Mouse (Mus musculus) neural tube, embryonic 15.5 days (tissue): Measurements from ENCODE around the gene Taf1. TPM values are rescaled to one million over a fixed set of nuclear protein-coding genes. Genes with fewer than 3 reads are reported as not detected.

ENCODE experiments used
- ATAC-seq: fragments of 200-750 bp; cut with Nextera tagmentation; 2 replicates; pipeline ENCODE4 v1.8.0; 2017; ENCODE audit warnings: mild to moderate bottlenecking, moderate TSS enrichment, moderate library complexity; ENCODE audit not compliant: low FRiP score
- H3K27ac ChIP-seq: fragments of 300-500 bp; sonication (generic); replicated peaks from 2 replicates; pipeline ENCODE4 v1.5.1; 2015; ENCODE audit warnings: mild to moderate bottlenecking, inconsistent platforms
- H3K27me3 ChIP-seq: fragments of 300-500 bp; sonication (generic); replicated peaks from 2 replicates; pipeline ENCODE4 v1.6.1; 2015; ENCODE audit warnings: inconsistent platforms
- H3K36me3 ChIP-seq: fragments of 300-500 bp; sonication (generic); 2 replicates; pipeline ENCODE4 v1.6.1; 2015; ENCODE audit warnings: inconsistent platforms
- H3K4me1 ChIP-seq: fragments of 300-500 bp; sonication (generic); 2 replicates; pipeline ENCODE4 v1.6.1; 2015; ENCODE audit warnings: inconsistent platforms
- H3K4me2 ChIP-seq: fragments of 300-500 bp; sonication (generic); 2 replicates; pipeline ENCODE4 v1.6.1; 2015; ENCODE audit warnings: inconsistent platforms, mild to moderate bottlenecking, moderate library complexity
- H3K4me3 ChIP-seq: fragments of 300-500 bp; sonication (generic); replicated peaks from 2 replicates; pipeline ENCODE4 v1.5.1; 2015; ENCODE audit warnings: mild to moderate bottlenecking, inconsistent platforms
- H3K9ac ChIP-seq: fragments of 300-500 bp; sonication (generic); replicated peaks from 2 replicates; pipeline ENCODE4 v1.6.1; 2015; ENCODE audit warnings: mild to moderate bottlenecking, inconsistent platforms
- H3K9me3 ChIP-seq: fragments of 300-500 bp; sonication (generic); replicated peaks from 2 replicates; pipeline ENCODE4 v1.6.1; 2016; ENCODE audit warnings: inconsistent platforms
- whole genome bisulfite sequencing: fragments of 180-500 bp; shearing (Covaris S2); methylation state at CpG from one replicate; pipeline ENCODE4 v1.1.7; 2015; ENCODE audit warnings: mixed read lengths; 5-methylcytosine and 5-hydroxymethylcytosine counted together
- polyA plus RNA-seq: library from polyadenylated mRNA; unstranded; fragments of >200 nt; fragmentation: Nextera tagmentation; extraction: Ambion mirVana; gene quantifications from 2 replicates; pipeline ENCODE4 v1.2.1, GENCODE M21; 2015

The Taf1 gene
- polyA plus RNA-seq, 1 experiment from 2014 or later: 12.8 TPM

GRCm38 (mm10) chrX:101636821-101637525, 104.4 kb downstream of the Taf1 start:
- Histone ChIP-seq H3K9ac (no peak overlapping the region), H3K9me3 (no peaks in the 10 kb centered on the region), H3K4me2 (no peak overlapping the region), H3K27me3 (0 out of 2 replicates have a peak, but pooled peaks cover 8% of the 10 kb centered on the region), H3K36me3 (no peaks in the 10 kb centered on the region), H3K27ac (no peak overlapping the region), H3K4me3 (no peak overlapping the region), H3K4me1 (0 out of 2 replicates have a peak, but pooled peaks cover 4% of the 10 kb centered on the region)
- WGBS: 30% methylated on average over 8 of the region's 9 CpGs
- ATAC-seq: no peak

GRCm38 (mm10) chrX:101638856-101639255, 106.3 kb downstream of the Taf1 start:
- H3K36me3 ChIP-seq: no peaks in the 10 kb centered on the region
- ATAC-seq: no peak
- no peaks in the 10 kb centered on the region for H3K9me3 ChIP-seq
- H3K4me2 ChIP-seq: peak overlapping the region; percentile 53
- H3K4me1 ChIP-seq: peaks cover 12% of the 10 kb centered on the region
- H3K9ac ChIP-seq: no peak overlapping the region
- H3K4me3 ChIP-seq: peak overlapping the region; percentile 62
- 29% methylated on average over 3 of the region's 3 CpGs for WGBS
- 0 out of 2 replicates have a peak, but pooled peaks cover 8% of the 10 kb centered on the region for H3K27me3 ChIP-seq
- no peak overlapping the region for H3K27ac ChIP-seq

GRCm38 (mm10) chrX:101639306-101639705, 106.8 kb downstream of the Taf1 start:
- Histone ChIP-seq H3K36me3 (no peaks in the 10 kb centered on the region), H3K4me1 (peaks cover 13% of the 10 kb centered on the region), H3K27ac (peak overlapping the region; percentile 37; the same call in 1 of the 2 replicates), H3K9ac (no peak overlapping the region), H3K4me3 (peak overlapping the region; percentile 62), H3K27me3 (0 out of 2 replicates have a peak, but pooled peaks cover 8% of the 10 kb centered on the region), H3K9me3 (no peaks in the 10 kb centered on the region), H3K4me2 (peak overlapping the region; percentile 53)
- WGBS: 18% methylated on average over 13 of the region's 13 CpGs
- ATAC-seq: no peak

- Histone ChIP-seq H3K36me3 (no peaks in the 10 kb centered on the region), H3K9ac (peak within 1 kb of the TSS; percentile 73), H3K27ac (peak within 1 kb of the TSS; percentile 89), H3K9me3 (no peaks in the 10 kb centered on the region), H3K4me1 (peaks cover 13% of the 10 kb centered on the region), H3K4me2 (peak within 1 kb of the TSS; percentile 56), H3K4me3 (peak within 1 kb of the TSS; percentile 62), H3K27me3 (0 out of 2 replicates have a peak, but pooled peaks cover 8% of the 10 kb centered on the region)
- peak; percentile 94 for ATAC-seq
- WGBS: 21% methylated on average over 24 of the region's 24 CpGs
Observed at GRCm38 (mm10) chrX:101639741-101640166, 107.2 kb downstream of the Taf1 start, which contains the start of gene Ogt. TSS of gene Ogt (plus strand) at chrX:101640060.

- no peaks in the 10 kb centered on the region for H3K9me3 ChIP-seq
- peak overlapping the region; percentile 89 for H3K27ac ChIP-seq
- H3K4me1 ChIP-seq: peaks cover 13% of the 10 kb centered on the region
- H3K36me3 ChIP-seq: no peaks in the 10 kb centered on the region
- 0 out of 2 replicates have a peak, but pooled peaks cover 8% of the 10 kb centered on the region for H3K27me3 ChIP-seq
- ATAC-seq: peak; percentile 69
- H3K9ac ChIP-seq: peak overlapping the region; percentile 73
- H3K4me3 ChIP-seq: peak overlapping the region; percentile 62
- 20% methylated on average over 45 of the region's 45 CpGs for WGBS
- peak overlapping the region; percentile 56 for H3K4me2 ChIP-seq
Observed at GRCm38 (mm10) chrX:101640194-101641160, 107.9 kb downstream of the Taf1 start.

GRCm38 (mm10) chrX:101641161-101641530, 108.6 kb downstream of the Taf1 start:
- Histone ChIP-seq H3K36me3 (no peaks in the 10 kb centered on the region), H3K9ac (peak overlapping the region; percentile 73), H3K4me2 (peak overlapping the region; percentile 56), H3K4me3 (peak overlapping the region; percentile 62), H3K4me1 (peaks cover 13% of the 10 kb centered on the region), H3K9me3 (no peaks in the 10 kb centered on the region), H3K27ac (peak overlapping the region; percentile 89), H3K27me3 (0 out of 2 replicates have a peak, but pooled peaks cover 8% of the 10 kb centered on the region)
- ATAC-seq: no peak
- 24% methylated on average over 6 of the region's 6 CpGs for WGBS

- H3K4me1 ChIP-seq: peaks cover 13% of the 10 kb centered on the region
- 18% methylated on average over 5 of the region's 5 CpGs for WGBS
Observed at GRCm38 (mm10) chrX:101642091-101642490, 109.6 kb downstream of the Taf1 start.

GRCm38 (mm10) chrX:101645286-101645685, 112.8 kb downstream of the Taf1 start:
- ATAC-seq: no peak
- WGBS: 57% methylated on average over 2 of the region's 2 CpGs
- no peaks in the 10 kb centered on the region for H3K36me3 ChIP-seq

More at GRCm38 (mm10) chrX:101642091-101642490, 109.6 kb downstream of the Taf1 start:
- H3K27ac ChIP-seq: no peak overlapping the region
- H3K36me3 ChIP-seq: no peaks in the 10 kb centered on the region
- H3K9ac ChIP-seq: peak overlapping the region; percentile 38
- H3K27me3 ChIP-seq: 0 out of 2 replicates have a peak, but pooled peaks cover 5% of the 10 kb centered on the region
- no peak for ATAC-seq
- H3K4me3 ChIP-seq: peak overlapping the region; percentile 62
- no peaks in the 10 kb centered on the region for H3K9me3 ChIP-seq
- peak overlapping the region; percentile 56 for H3K4me2 ChIP-seq

GRCm38 (mm10) chrX:101646621-101647020, 114.1 kb downstream of the Taf1 start:
- WGBS: 85% methylated on average over 5 of the region's 5 CpGs
- Histone ChIP-seq H3K4me2 (no peak overlapping the region), H3K27me3 (no peaks in the 10 kb centered on the region), H3K9ac (no peak overlapping the region), H3K9me3 (no peaks in the 10 kb centered on the region), H3K4me3 (no peak overlapping the region), H3K36me3 (no peaks in the 10 kb centered on the region), H3K27ac (no peak overlapping the region), H3K4me1 (peaks cover 9% of the 10 kb centered on the region)
- ATAC-seq: no peak

More at GRCm38 (mm10) chrX:101645286-101645685, 112.8 kb downstream of the Taf1 start:
- H3K4me3 ChIP-seq: no peak overlapping the region
- no peaks in the 10 kb centered on the region for H3K9me3 ChIP-seq
- H3K4me2 ChIP-seq: no peak overlapping the region
- H3K9ac ChIP-seq: no peak overlapping the region
- peaks cover 9% of the 10 kb centered on the region for H3K4me1 ChIP-seq
- H3K27ac ChIP-seq: no peak overlapping the region
- no peaks in the 10 kb centered on the region for H3K27me3 ChIP-seq
